Mouse (Mus musculus): ENCODE data around the gene Scamp4.
"Not testable (repeated sequence)": the region's sequence is repeated elsewhere in the genome, so short reads cannot be mapped to it uniquely, and the experiment has no call there.

Gene Scamp4

GRCm38 (mm10) chr10:80610116-80610785 lies 7.6 kb downstream of the Scamp4 start:
- no peak for DNase-seq (ENCODE audit: low spot score)

DNA sequence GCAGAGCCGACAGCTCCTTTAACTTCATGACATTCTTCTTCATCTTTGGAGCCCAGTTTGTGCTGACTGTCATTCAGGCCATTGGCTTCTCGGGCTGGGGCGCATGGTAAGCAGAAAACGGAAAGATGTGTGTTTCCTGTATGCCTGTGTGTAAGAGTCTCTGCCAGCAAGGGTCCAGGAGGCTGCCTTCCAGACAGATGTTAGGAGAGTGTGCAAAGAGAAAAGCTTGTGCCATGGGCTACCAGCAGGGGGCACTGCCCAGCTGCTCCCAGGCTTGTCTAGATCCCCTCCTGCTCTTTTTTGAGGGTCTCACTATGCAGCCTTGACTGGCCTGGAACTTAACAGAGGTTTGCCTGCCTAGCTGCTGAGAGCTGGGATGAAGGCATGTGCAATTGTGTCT lies 8.4 kb downstream of the Scamp4 start:
- DNase-seq (ENCODE audit: low spot score): peak; percentile 67

DNA sequence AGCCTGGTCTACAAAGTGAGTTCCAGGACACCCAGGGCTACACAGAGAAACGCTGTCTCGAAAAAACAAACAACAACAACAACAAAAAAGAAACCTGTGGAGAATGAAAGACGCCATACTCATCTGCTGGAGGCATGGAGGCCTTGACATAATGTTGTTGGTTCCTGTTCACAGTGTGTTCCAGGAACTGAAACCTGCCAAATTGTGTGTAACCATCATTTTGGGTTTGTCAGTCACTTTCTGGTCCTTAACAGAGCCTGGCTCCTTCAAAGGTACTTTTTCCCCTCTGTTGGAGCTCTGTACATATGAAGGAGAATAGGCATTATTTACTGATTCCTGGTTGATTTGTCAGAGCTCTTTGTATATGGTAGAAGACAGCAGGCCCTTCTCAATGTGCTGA lies 9.2 kb downstream of the Scamp4 start:
- no peak for DNase-seq (ENCODE audit: low spot score)

DNA sequence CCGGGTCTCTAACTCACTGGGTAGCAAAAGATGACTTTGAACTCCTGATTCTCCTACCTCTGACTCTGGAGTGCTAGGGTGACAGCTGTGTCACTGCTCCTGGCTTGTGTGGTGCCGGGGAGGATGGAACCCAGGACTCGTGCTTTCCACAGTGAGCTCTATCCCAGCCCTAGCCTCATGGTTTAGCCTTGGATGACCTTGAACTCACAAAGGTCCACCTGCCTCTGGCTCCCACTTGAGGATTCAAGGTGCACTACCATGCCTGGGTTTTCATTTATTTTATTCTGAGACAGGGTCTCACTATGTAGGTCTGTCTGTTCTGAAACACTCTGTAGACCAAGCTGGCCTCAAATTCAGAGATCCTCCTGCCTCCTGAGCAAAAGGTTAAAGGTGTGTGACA lies 11.1 kb downstream of the Scamp4 start:
- DNase-seq (ENCODE audit: low spot score): no peak

GRCm38 (mm10) chr10:80614351-80614750 lies 11.7 kb downstream of the Scamp4 start:
- no peak for DNase-seq (ENCODE audit: low spot score)

GRCm38 (mm10) chr10:80618181-80618580 lies 15.5 kb downstream of the Scamp4 start:
- no peak for DNase-seq (ENCODE audit: low spot score)

DNA sequence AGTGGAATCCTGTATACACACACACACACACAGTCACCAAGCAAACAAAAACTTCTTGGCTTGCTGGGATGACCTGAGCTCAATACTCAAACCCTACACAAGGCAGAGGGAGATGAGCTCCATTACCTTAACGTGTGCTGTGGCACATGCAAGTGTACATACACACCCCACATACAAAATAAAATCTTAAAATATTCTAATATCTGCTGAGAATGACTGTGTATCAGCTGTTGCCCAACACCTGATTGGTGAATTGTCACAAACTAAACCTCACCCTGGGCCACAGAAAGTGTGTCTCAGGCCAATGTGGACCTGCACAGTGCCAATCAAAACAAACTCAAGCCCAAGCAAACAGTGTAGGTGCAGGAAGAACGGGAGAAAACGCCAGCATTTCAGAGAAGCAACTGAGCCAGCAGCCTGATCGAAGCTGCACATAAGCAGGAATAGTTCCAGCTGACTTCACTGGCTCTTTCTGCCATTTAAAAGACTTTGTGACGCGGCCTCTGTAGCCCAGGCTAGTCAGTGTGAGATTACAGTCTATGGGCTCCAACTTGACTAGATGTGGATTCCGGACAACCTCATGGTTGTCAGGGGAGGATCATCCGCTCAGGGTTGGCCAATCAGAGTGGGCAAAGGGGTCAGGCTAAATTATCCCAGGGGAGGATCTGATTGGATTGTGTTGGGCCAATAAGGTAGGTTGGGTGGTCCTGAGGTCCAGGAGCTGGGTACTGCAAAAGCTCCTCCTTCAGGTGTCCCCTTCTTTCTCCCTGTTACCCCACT lies 17.0 kb downstream of the Scamp4 start:
- DNase-seq (ENCODE audit: low spot score): no peak

- no peak for DNase-seq (ENCODE audit: low spot score)
Observed at GRCm38 (mm10) chr10:80620365-80620764, 17.7 kb downstream of the Scamp4 start.

DNA sequence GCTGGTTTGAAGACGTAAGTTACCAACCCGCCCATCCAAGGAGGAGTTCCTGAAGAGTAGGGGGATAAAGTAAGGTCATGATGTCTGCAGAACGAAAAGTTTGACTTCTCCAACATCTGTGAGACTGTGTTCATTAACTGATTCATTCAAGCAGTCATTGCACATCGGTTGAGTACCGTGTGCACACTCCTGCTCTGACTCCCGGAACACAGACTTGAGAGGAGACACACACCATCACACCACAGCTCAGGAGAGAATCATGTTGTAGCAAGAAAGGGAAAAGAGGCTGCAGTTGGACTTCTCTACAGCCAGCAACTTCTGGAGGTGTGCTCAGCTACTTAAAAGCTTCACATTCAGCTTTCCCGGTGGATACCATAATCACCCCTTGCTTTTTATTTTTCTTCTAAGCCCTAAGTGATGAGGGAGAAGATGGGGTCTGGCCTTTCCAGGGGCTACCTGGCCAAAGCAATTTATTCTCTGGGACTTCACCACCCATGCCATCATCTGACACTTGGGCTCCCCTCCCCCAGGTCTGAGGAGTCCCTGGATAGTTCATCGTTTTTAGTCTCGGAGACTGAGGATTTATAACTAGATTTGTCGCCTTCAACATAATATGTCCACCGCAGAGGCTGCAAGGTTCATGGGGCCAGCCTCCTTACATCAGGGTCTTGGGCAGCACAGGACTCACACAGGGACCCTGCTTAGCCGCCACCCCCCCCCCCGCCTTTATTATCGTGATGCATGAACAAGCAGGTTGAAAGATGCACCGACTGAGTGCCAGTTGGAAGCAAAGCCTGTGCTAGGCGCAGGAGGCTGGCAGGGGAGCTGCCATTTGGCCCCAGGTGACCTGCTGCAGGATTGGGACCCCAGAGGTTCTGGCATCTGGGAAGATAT lies 18.4 kb downstream of the Scamp4 start:
- DNase-seq (ENCODE audit: low spot score): no peak

DNA sequence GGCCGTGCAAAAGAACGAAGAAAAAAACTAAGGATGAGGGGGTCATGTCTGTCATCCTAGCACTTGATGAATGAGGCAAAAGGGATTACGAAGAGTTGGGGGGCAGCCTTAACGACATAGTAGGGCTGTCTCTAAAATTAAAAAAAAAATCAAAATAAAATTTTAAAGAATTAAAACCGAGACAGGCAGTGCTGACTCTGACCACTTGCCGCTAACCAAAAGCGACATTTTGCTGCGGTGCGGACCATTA lies 18.9 kb downstream of the Scamp4 start:
- DNase-seq (ENCODE audit: low spot score): no peak

DNA sequence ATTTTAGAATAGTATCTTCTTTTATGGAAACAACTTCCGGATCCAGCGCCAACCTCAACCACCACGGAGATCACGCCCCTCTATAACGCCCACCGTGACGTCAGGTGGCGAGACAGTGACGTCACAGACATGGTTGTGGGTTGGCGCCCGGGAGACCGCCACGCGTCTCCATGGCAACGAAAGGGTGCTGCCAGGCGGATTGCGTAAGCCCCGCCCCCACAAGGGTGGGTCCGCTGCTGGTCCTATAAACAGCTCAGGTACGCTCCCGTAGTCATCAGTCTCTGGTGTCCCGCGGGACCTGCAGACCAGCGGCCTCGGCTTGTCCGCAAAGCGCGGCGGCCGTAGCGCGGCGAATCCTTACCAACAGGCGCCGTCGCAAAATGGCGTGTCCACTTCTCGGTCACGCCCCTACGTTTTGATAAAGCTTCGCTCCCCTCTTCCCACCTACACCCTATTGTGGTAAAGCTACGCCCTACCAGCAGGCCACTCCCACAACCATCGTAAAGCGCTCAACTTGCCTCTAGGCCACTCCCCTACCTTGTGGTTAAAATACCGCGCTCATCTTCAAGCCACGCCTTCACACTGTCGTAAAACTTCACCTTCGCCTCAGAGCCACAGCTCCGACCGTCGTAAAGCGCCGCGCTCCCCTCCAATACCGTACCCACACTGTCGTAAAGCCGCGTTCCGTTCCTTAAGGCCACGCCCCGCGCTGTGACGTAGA lies 19.4 kb downstream of the Scamp4 start:
- DNase-seq (ENCODE audit: low spot score): peak; percentile 99

- DNase-seq (ENCODE audit: low spot score): peak; percentile 86
Observed at GRCm38 (mm10) chr10:80622661-80623456, 20.2 kb downstream of the Scamp4 start, which contains the start of gene Csnk1g2. Gene Csnk1g2 (plus strand): TSS chr10:80622838.

DNA sequence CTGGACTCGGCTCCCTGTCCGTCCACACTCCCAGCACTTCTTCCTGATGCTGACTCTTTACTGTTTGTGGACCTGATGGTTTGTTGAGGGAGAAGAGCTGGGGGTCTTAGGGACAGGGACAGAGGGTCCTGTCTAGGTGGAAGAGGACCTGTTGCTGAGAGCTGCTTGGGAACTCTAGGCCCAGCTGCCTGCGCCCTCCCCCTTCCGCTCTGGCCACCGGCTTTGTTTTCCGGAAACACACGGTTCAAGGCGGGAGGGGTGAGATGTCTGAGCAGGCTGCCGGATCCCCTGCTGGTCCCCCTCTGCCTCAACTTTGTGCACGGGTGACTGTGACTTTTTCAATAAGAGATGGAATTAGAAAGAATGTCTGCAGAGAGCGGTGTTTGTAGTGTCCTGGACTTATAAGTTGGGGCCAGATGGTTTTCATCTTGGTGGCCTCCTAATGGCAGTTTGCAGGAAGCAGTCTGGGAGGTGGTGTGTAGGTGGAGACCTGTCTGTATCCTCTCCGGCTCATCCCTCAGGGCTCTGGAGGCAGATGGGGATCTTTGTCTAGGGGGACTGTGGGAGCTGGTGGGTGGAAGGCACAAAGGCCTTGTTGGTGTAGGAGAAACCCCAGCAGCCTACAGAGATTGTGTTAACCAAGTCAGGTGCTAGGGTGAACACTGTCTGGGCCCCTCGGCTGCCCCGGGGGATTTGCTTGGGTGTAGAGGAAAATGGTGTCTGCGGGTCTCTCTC lies 21.0 kb downstream of the Scamp4 start:
- DNase-seq (ENCODE audit: low spot score): peak; percentile 71

GRCm38 (mm10) chr10:80625764-80626163 lies 23.1 kb downstream of the Scamp4 start:
- DNase-seq (ENCODE audit: low spot score): no peak

DNA sequence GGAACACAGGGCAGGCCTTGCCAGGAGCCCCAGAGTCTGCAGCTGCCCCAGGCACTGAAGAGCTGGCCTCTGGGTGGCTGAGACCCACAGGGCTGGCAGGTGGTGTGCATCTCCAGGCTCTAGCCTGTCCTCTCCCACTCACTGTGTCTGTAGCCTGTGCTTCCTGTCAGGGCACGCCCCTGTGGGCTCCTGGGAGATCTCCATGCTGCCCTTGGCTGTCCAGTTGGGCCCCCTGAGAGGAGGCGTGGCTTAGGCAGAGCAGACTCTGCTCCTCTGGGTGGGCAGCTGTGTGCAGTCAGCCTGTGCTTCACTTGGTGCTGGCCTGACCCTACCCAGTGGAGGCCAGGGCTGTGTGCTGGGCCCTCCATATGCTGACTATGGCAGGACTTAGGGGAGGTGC lies 25.0 kb downstream of the Scamp4 start:
- peak; percentile 82 for DNase-seq (ENCODE audit: low spot score)

GRCm38 (mm10) chr10:80628925-80629324 lies 26.3 kb downstream of the Scamp4 start:
- no peak for DNase-seq (ENCODE audit: low spot score)

GRCm38 (mm10) chr10:80635345-80635744 lies 32.7 kb downstream of the Scamp4 start:
- DNase-seq (ENCODE audit: low spot score): no peak

GRCm38 (mm10) chr10:80646936-80647335 lies 44.3 kb downstream of the Scamp4 start:
- no peak for DNase-seq (ENCODE audit: low spot score)

- DNase-seq (ENCODE audit: low spot score): not testable (repeated sequence)
Observed at GRCm38 (mm10) chr10:80649910-80650309, 47.2 kb downstream of the Scamp4 start.

DNA sequence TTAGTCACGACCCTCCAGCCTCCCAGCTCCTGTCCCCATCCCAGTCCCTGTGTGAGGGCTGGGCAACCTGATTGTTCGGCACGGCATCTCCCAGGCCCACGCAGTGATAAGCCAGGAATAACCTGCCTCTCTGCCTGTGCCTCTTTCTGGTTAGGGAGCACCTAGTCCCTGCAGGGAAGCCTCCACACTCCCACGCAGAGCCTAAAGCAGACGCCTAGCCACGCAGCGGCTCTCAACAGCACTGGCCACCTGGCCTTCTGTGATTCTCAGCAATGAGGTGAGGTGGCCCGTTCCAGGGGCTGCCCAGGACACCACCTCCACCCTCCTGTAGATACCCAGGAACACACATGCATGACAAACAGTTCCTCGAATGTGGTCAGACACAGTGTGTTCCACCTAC lies 47.7 kb downstream of the Scamp4 start:
- DNase-seq (ENCODE audit: low spot score): no peak

All from testis, postnatal 10 days (tissue).